Mouse (Mus musculus) forebrain, embryonic 12.5 days (tissue): ENCODE measurements at regions not wholly inside any gene's neighbourhood (a gene's known extent, or its start where the extent isn't known, plus 50 kb on each side); places are given as distances from the start of the nearest gene placed in this dataset.

Source experiments
- ATAC-seq: fragments of 200-750 bp; cut with Nextera tagmentation; 2 replicates; pipeline ENCODE4 v1.8.0; 2017; ENCODE audit warnings: moderate TSS enrichment; ENCODE audit not compliant: low FRiP score
- H3K27ac ChIP-seq: fragments of 300-500 bp; sonication (generic); 2 replicates; pipeline ENCODE4 v1.5.1; 2016; ENCODE audit warnings: mild to moderate bottlenecking
- H3K27me3 ChIP-seq: fragments of 300-500 bp; sonication (generic); 2 replicates; pipeline ENCODE4 v1.6.1; 2016; ENCODE audit warnings: mild to moderate bottlenecking
- H3K36me3 ChIP-seq: fragments of 300-500 bp; sonication (generic); replicated peaks from 2 replicates; pipeline ENCODE4 v1.6.1; 2016; ENCODE audit warnings: mild to moderate bottlenecking
- H3K4me1 ChIP-seq: fragments of 300-500 bp; sonication (generic); 2 replicates; pipeline ENCODE4 v1.6.1; 2016
- H3K4me2 ChIP-seq: fragments of 300-500 bp; sonication (generic); 2 replicates; pipeline ENCODE4 v1.6.1; 2016; ENCODE audit warnings: mild to moderate bottlenecking, moderate library complexity
- H3K4me3 ChIP-seq: fragments of 300-500 bp; sonication (generic); replicated peaks from 2 replicates; pipeline ENCODE4 v1.5.1; 2016; ENCODE audit warnings: mild to moderate bottlenecking
- H3K9ac ChIP-seq: fragments of 300-500 bp; sonication (generic); 2 replicates; pipeline ENCODE4 v1.6.1; 2016; ENCODE audit warnings: mild to moderate bottlenecking
- H3K9me3 ChIP-seq: fragments of 300-500 bp; sonication (generic); 2 replicates; pipeline ENCODE4 v1.6.1; 2016
- WGBS: fragments of 180-500 bp; shearing (Covaris S2); methylation state at CpG from one replicate; pipeline ENCODE4 v1.1.7; 2016; 5-methylcytosine and 5-hydroxymethylcytosine counted together

GRCm38 (mm10) chr16:64391440-64392197, 210.6 kb downstream of the Csnka2ip start:
- no peak overlapping the region for H3K4me3 ChIP-seq
- no peak overlapping the region for H3K9ac ChIP-seq
- peaks cover 9% of the 10 kb centered on the region for H3K4me1 ChIP-seq
- H3K36me3 ChIP-seq, result no peaks in the 10 kb centered on the region
- H3K27ac ChIP-seq, result no peak overlapping the region
- 31% methylated on average over 8 of the region's 8 CpGs for WGBS
- no peaks in the 10 kb centered on the region for H3K27me3 ChIP-seq
- no peak for ATAC-seq
- no peaks in the 10 kb centered on the region for H3K9me3 ChIP-seq
- no peak overlapping the region for H3K4me2 ChIP-seq

DNA sequence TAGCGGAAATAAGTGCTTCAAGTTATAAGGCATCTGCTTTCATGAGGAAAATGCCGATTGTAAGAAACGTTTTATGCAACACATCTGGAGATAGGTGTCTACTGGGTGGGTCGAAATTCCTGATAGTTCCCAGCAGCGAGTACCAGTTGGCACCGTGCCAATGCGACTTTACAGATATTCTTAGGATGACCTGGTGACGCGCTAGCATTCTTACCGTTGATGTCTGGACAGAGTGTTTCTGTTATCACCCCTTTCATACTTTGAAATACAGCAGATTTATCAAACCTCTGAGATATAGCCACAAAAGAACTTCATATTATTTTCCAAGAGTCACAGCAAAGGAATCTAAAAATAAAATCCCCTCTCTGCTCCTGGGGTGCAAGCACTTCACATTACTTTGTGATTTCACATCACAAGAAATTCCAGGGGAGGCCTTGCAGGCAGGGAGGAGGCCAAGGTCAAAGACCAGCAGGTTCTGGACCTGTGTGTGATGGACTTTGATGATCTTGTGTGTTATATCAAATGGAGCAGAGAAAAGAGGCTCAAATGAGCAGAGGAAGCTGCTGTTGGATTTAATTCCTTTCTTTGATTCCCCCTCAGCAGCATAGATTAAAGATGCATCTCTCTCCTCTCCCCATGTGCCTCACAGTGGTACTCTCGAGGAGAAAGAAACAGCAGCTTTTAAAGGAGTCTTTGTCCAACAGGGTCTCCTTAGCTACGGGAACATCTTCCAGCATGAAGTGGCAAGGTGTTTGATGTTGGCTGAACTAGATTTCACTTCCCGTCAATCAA, 233.4 kb downstream of the Csnka2ip start:
- ATAC-seq, result no peak
- Histone ChIP-seq H3K4me2 (no peak overlapping the region), H3K9me3 (no peaks in the 10 kb centered on the region), H3K9ac (no peak overlapping the region), H3K4me1 (no peaks in the 10 kb centered on the region), H3K36me3 (no peaks in the 10 kb centered on the region), H3K4me3 (no peak overlapping the region), H3K27ac (no peak overlapping the region), H3K27me3 (no peaks in the 10 kb centered on the region)
- 80% methylated on average over 13 of the region's 13 CpGs for WGBS

- WGBS, result 54% methylated on average over 10 of the region's 10 CpGs
- Histone ChIP-seq H3K4me1 (no peaks in the 10 kb centered on the region; the same call in 1 of the 2 replicates), H3K9ac (no peak overlapping the region), H3K4me3 (no peak overlapping the region), H3K36me3 (no peaks in the 10 kb centered on the region), H3K27me3 (no peaks in the 10 kb centered on the region), H3K27ac (no peak overlapping the region), H3K4me2 (no peak overlapping the region), H3K9me3 (no peaks in the 10 kb centered on the region)
- no peak for ATAC-seq
These were observed 254.3 kb downstream of the Csnka2ip start for GRCm38 (mm10) chr16:64347940-64348339.

- no peak overlapping the region for H3K9ac ChIP-seq
These were observed 269.2 kb downstream of the Csnka2ip start for GRCm38 (mm10) chr16:64332887-64333455.

DNA sequence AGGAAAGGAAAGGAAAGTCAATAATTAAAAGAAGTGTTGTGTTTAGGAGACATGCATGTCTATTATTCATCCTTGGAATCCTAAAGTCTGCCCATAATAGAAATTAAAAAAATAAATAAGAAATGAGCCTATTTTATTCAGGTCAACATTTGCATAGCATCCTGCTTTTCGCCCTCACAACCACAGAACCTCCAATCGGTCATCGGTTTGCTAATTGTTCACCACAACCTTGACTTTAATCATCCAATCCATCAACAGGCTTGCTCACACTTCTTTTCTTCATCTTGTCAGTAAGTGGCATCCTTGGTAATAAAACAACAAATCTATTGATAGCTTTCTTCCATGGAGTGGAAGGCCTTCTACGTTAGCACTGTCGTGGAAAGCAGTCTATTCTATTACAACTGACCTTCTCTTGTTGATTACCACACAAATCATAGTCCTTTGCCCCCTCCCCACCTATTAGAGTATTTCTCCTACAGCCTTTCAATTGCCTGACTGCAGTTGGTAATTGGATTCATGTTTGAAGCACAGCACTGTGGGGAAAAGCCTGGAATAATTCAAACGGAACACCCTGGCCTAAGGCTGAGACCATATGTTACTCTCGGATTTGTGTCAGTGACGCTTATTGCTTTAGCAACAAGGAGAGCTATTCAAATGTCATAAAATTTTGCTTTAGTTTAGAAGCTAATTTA, 269.9 kb downstream of the Csnka2ip start:
- Histone ChIP-seq H3K4me2 (no peak overlapping the region), H3K4me3 (no peak overlapping the region), H3K9me3 (no peaks in the 10 kb centered on the region), H3K36me3 (no peaks in the 10 kb centered on the region), H3K27me3 (no peaks in the 10 kb centered on the region), H3K27ac (no peak overlapping the region), H3K9ac (no peak overlapping the region), H3K4me1 (peaks cover 11% of the 10 kb centered on the region)
- ATAC-seq, result peak; percentile 78
- WGBS, result 57% methylated on average over 8 of the region's 8 CpGs

More at GRCm38 (mm10) chr16:64332887-64333455, 269.2 kb downstream of the Csnka2ip start:
- Histone ChIP-seq H3K9me3 (no peaks in the 10 kb centered on the region), H3K27me3 (no peaks in the 10 kb centered on the region), H3K4me1 (peaks cover 11% of the 10 kb centered on the region), H3K4me3 (no peak overlapping the region), H3K4me2 (no peak overlapping the region), H3K36me3 (no peaks in the 10 kb centered on the region), H3K27ac (no peak overlapping the region)
- WGBS, result 91% methylated on average over 1 of the region's 1 CpGs
- no peak for ATAC-seq

- H3K27ac ChIP-seq, result 0 out of 2 replicates have a peak overlapping the region, but pooled peaks have one; percentile 16
- no peaks in the 10 kb centered on the region for H3K27me3 ChIP-seq
- ATAC-seq, result peak; percentile 87; the same call in 1 of the 2 replicates
- no peak overlapping the region for H3K9ac ChIP-seq
- WGBS, result 33% methylated on average over 11 of the region's 11 CpGs
- H3K9me3 ChIP-seq, result no peaks in the 10 kb centered on the region
- H3K4me3 ChIP-seq, result no peak overlapping the region
- no peaks in the 10 kb centered on the region for H3K36me3 ChIP-seq
- H3K4me2 ChIP-seq, result peak overlapping the region; percentile 15; the same call in 1 of the 2 replicates
- peaks cover 11% of the 10 kb centered on the region for H3K4me1 ChIP-seq
These were observed 272.7 kb downstream of the Csnka2ip start for GRCm38 (mm10) chr16:64329264-64330060.

GRCm38 (mm10) chr16:64318796-64319493, 283.3 kb downstream of the Csnka2ip start:
- Histone ChIP-seq H3K36me3 (no peaks in the 10 kb centered on the region), H3K27me3 (no peaks in the 10 kb centered on the region), H3K27ac (no peak overlapping the region), H3K9me3 (no peaks in the 10 kb centered on the region), H3K4me2 (no peak overlapping the region), H3K4me1 (no peaks in the 10 kb centered on the region), H3K9ac (no peak overlapping the region), H3K4me3 (no peak overlapping the region)
- 82% methylated on average over 4 of the region's 4 CpGs for WGBS
- no peak for ATAC-seq

DNA sequence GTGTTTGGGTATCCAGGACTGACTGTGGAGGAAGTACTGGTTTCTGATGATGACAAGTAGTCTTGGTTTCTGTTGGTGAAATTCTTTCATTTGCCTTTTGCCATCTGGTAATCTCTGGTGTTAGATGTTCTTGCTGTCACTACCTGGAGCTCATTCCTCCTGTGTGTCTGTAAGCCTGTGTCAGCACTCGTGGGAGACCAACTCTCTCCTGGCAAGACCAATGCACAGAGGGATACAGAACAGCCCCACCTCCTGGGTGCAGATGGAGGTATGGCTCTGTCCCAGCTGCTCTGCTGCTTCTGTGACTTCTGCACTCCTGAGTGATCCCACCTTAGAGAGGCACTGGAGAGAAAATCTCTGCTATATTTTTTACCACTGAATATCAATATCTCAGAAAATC, 285.4 kb downstream of the Csnka2ip start:
- Histone ChIP-seq H3K27me3 (no peaks in the 10 kb centered on the region), H3K36me3 (no peaks in the 10 kb centered on the region), H3K9ac (no peak overlapping the region), H3K4me3 (no peak overlapping the region), H3K4me2 (no peak overlapping the region), H3K4me1 (no peaks in the 10 kb centered on the region), H3K9me3 (no peaks in the 10 kb centered on the region), H3K27ac (no peak overlapping the region)
- ATAC-seq, result no peak; the same call in 1 of the 2 replicates
- 72% methylated on average over 1 of the region's 1 CpGs for WGBS

DNA sequence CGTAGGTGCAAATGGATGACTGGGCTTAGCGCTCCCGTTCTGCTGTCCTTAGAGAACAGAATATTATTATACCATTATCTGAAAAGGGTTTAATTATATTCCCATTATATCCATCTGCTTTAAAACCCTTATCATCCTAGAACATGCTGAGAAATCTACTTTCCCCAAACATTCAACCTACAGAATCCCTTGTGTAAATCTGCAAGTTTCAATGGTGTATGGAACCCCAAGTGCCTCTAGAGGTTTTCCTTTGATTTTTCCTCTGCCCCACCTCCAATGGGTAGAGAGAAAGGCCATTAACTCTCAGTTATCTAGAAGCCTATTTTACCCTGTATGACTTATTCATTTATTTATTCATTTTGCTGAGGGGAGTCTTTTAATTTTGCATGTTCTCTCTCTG, 308.7 kb downstream of the Csnka2ip start:
- H3K4me2 ChIP-seq, result no peak overlapping the region
- no peak for ATAC-seq
- H3K27ac ChIP-seq, result no peak overlapping the region
- H3K27me3 ChIP-seq, result no peaks in the 10 kb centered on the region
- H3K4me3 ChIP-seq, result no peak overlapping the region
- no peaks in the 10 kb centered on the region for H3K4me1 ChIP-seq
- H3K9ac ChIP-seq, result no peak overlapping the region
- H3K36me3 ChIP-seq, result no peaks in the 10 kb centered on the region
- no peaks in the 10 kb centered on the region for H3K9me3 ChIP-seq
- WGBS, result 88% methylated on average over 3 of the region's 3 CpGs

- Histone ChIP-seq H3K4me1 (no peaks in the 10 kb centered on the region), H3K4me3 (no peak overlapping the region), H3K9me3 (no peaks in the 10 kb centered on the region), H3K4me2 (no peak overlapping the region), H3K27me3 (no peaks in the 10 kb centered on the region), H3K36me3 (no peaks in the 10 kb centered on the region), H3K9ac (no peak overlapping the region), H3K27ac (no peak overlapping the region)
- no peak for ATAC-seq
- 86% methylated on average over 1 of the region's 1 CpGs for WGBS
These were observed 316.9 kb downstream of the Csnka2ip start for GRCm38 (mm10) chr16:64285306-64285705.
